Mouse (Mus musculus): ENCODE results near the gene Ankrd33b. TPM values are rescaled to one million over a fixed set of nuclear protein-coding genes. Genes with fewer than 3 reads are reported as not detected.

Ankrd33b gene
- polyA plus RNA-seq, 1 experiment from 2014 or later, result 0.20 TPM

GRCm38 (mm10) chr15:31258693-31259439, 108.7 kb downstream of the Ankrd33b start:
- 81% methylated on average over 18 of the region's 18 CpGs for WGBS
- Histone ChIP-seq H3K27me3 (no peaks in the 10 kb centered on the region), H3K9ac (replicated peaks) (no peak overlapping the region), H3K27ac (no peak overlapping the region), H3K4me3 (replicated peaks) (no peak overlapping the region), H3K9me3 (no peaks in the 10 kb centered on the region), H3K4me1 (replicated peaks) (peaks cover 13% of the 10 kb centered on the region), H3K4me2 (no peak overlapping the region), H3K36me3 (no peaks in the 10 kb centered on the region)
- no peak for ATAC-seq (ENCODE audit: insufficient number of reproducible peaks, insufficient read depth, low FRiP score, low TSS enrichment, low read depth)

GRCm38 (mm10) chr15:31258029-31258692, 109.4 kb downstream of the Ankrd33b start:
- Histone ChIP-seq H3K36me3 (no peaks in the 10 kb centered on the region), H3K9me3 (no peaks in the 10 kb centered on the region), H3K9ac (replicated peaks) (no peak overlapping the region), H3K27me3 (no peaks in the 10 kb centered on the region), H3K4me1 (replicated peaks) (peaks cover 13% of the 10 kb centered on the region), H3K4me3 (replicated peaks) (no peak overlapping the region), H3K27ac (no peak overlapping the region), H3K4me2 (no peak overlapping the region)
- 37% methylated on average over 21 of the region's 21 CpGs for WGBS
- no peak; the same call in 1 of the 2 replicates for ATAC-seq (ENCODE audit: insufficient number of reproducible peaks, insufficient read depth, low FRiP score, low TSS enrichment, low read depth)

DNA sequence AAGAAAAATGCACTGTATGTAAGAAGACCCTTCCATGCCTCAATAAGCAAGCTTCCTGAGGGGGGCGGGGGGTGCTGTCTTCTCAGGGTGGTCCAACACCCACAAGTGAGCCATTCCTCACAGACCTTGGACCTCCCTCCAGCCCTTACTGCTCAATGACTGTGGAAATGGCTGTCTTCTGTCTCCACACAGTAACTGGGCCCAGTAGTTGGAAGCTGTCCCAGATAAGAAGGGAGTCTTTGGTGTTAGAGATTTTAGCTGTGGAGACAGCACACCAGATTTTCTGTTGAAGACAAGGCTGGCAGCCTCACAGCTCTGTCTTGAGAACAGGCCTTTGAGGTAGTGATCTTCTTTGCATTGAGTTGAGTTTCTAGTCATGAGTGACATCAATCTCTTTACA, 110.2 kb downstream of the Ankrd33b start:
- 85% methylated on average over 1 of the region's 1 CpGs for WGBS
- Histone ChIP-seq H3K4me1 (replicated peaks) (peaks cover 13% of the 10 kb centered on the region), H3K36me3 (no peaks in the 10 kb centered on the region), H3K9me3 (no peaks in the 10 kb centered on the region), H3K9ac (replicated peaks) (no peak overlapping the region), H3K4me2 (no peak overlapping the region), H3K27me3 (no peaks in the 10 kb centered on the region), H3K27ac (no peak overlapping the region), H3K4me3 (replicated peaks) (no peak overlapping the region)
- ATAC-seq (ENCODE audit: insufficient number of reproducible peaks, insufficient read depth, low FRiP score, low TSS enrichment, low read depth), result no peak

GRCm38 (mm10) chr15:31255762-31256161, 111.8 kb downstream of the Ankrd33b start:
- no peak for ATAC-seq (ENCODE audit: insufficient number of reproducible peaks, insufficient read depth, low FRiP score, low TSS enrichment, low read depth)
- WGBS, result 81% methylated on average over 6 of the region's 6 CpGs

DNA sequence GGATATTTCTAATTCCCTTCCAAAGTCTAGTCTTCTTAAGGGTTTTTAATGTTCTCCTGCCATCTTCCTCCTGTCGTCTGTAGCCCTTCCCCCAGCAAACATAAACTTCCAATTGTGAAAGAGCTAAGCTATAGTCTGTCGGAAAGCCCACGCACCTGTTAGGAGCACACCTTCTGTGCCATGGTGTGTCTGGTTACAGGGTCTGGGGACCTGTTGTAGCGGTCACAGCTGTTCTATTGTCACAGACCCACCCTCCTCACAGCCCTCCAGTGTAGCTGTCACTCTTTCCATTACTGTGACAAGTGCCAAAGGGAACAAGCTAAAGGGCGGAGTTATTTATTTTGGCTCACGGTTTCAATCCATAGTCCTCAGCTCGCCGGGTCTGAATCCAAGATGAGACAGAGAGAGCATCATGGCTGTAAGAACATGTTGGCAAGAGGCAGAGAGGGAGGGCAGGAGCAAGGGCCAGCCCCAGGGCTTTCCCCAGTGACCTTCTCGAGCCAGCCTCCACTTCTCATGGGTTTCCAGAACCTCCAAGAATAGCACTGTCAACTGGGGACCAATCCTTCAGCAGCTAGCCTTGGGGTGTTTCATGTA, 112.5 kb downstream of the Ankrd33b start:
- H3K9ac ChIP-seq (replicated peaks), result no peak overlapping the region
- H3K9me3 ChIP-seq, result no peaks in the 10 kb centered on the region
- no peak overlapping the region for H3K4me3 ChIP-seq (replicated peaks)
- H3K27me3 ChIP-seq, result no peaks in the 10 kb centered on the region
- no peak for ATAC-seq (ENCODE audit: insufficient number of reproducible peaks, insufficient read depth, low FRiP score, low TSS enrichment, low read depth)
- H3K27ac ChIP-seq, result no peak overlapping the region
- H3K36me3 ChIP-seq, result no peaks in the 10 kb centered on the region
- WGBS, result 89% methylated on average over 9 of the region's 9 CpGs
- H3K4me2 ChIP-seq, result no peak overlapping the region
- peaks cover 26% of the 10 kb centered on the region for H3K4me1 ChIP-seq (replicated peaks)

More at GRCm38 (mm10) chr15:31255762-31256161, 111.8 kb downstream of the Ankrd33b start:
- H3K4me2 ChIP-seq, result no peak overlapping the region
- H3K9me3 ChIP-seq, result no peaks in the 10 kb centered on the region
- H3K4me1 ChIP-seq (replicated peaks), result peaks cover 19% of the 10 kb centered on the region
- no peak overlapping the region for H3K4me3 ChIP-seq (replicated peaks)
- no peaks in the 10 kb centered on the region for H3K36me3 ChIP-seq
- no peak overlapping the region for H3K9ac ChIP-seq (replicated peaks)
- H3K27me3 ChIP-seq, result no peaks in the 10 kb centered on the region
- no peak overlapping the region for H3K27ac ChIP-seq

GRCm38 (mm10) chr15:31253963-31254362, 113.6 kb downstream of the Ankrd33b start:
- peaks cover 36% of the 10 kb centered on the region for H3K4me1 ChIP-seq (replicated peaks)
- H3K4me3 ChIP-seq (replicated peaks), result no peak overlapping the region
- ATAC-seq (ENCODE audit: insufficient number of reproducible peaks, insufficient read depth, low FRiP score, low TSS enrichment, low read depth), result no peak
- H3K27me3 ChIP-seq, result no peaks in the 10 kb centered on the region
- H3K9me3 ChIP-seq, result no peaks in the 10 kb centered on the region
- no peaks in the 10 kb centered on the region for H3K36me3 ChIP-seq
- H3K9ac ChIP-seq (replicated peaks), result no peak overlapping the region
- 88% methylated on average over 4 of the region's 4 CpGs for WGBS
- no peak overlapping the region for H3K4me2 ChIP-seq
- H3K27ac ChIP-seq, result no peak overlapping the region

- WGBS, result 71% methylated on average over 8 of the region's 8 CpGs
- Histone ChIP-seq H3K27ac (no peak overlapping the region), H3K4me1 (replicated peaks) (peaks cover 38% of the 10 kb centered on the region), H3K36me3 (no peaks in the 10 kb centered on the region), H3K27me3 (no peaks in the 10 kb centered on the region), H3K9ac (replicated peaks) (no peak overlapping the region), H3K9me3 (no peaks in the 10 kb centered on the region), H3K4me3 (replicated peaks) (no peak overlapping the region), H3K4me2 (no peak overlapping the region)
- ATAC-seq (ENCODE audit: insufficient number of reproducible peaks, insufficient read depth, low FRiP score, low TSS enrichment, low read depth), result no peak
Observed at GRCm38 (mm10) chr15:31253380-31253779, 114.1 kb downstream of the Ankrd33b start.

DNA sequence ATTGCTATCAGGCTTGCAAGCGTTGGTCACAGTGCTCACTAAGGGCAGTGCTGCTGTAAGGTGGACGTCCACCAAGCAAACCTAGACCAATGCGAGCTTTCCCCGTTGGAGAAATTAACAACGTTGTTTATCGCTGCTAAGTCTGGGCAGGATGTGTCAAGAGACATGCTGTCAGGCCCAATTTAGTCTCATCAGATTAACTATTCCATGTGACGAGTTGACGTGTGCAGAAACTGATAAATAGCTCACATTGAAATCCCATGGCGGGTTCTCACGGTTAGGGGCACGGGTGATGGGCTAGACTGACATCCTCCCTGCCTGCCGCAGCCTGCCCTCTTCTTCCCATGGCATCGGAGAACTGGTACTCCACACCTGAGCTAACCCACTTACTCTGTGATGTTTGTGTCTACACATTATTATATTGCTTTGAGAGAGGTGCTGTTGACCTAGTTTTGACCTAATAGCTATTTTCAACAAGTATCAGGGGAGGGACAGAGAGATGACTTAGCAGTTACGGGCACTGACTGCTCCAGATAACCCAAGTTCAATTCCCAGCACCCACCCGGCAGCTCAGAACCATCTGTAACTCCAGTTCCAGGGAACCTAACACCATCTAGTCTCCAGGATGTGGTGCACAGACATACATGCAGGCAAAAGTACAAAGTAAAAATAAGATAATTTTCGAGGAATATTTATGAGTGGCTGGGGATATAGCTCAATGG, 114.8 kb downstream of the Ankrd33b start:
- H3K4me3 ChIP-seq (replicated peaks), result no peak overlapping the region
- no peaks in the 10 kb centered on the region for H3K36me3 ChIP-seq
- H3K9me3 ChIP-seq, result no peaks in the 10 kb centered on the region
- no peaks in the 10 kb centered on the region for H3K27me3 ChIP-seq
- H3K4me2 ChIP-seq, result no peak overlapping the region
- WGBS, result 87% methylated on average over 16 of the region's 16 CpGs
- no peak for ATAC-seq (ENCODE audit: insufficient number of reproducible peaks, insufficient read depth, low FRiP score, low TSS enrichment, low read depth)
- peaks cover 38% of the 10 kb centered on the region for H3K4me1 ChIP-seq (replicated peaks)
- no peak overlapping the region for H3K9ac ChIP-seq (replicated peaks)
- no peak overlapping the region for H3K27ac ChIP-seq

DNA sequence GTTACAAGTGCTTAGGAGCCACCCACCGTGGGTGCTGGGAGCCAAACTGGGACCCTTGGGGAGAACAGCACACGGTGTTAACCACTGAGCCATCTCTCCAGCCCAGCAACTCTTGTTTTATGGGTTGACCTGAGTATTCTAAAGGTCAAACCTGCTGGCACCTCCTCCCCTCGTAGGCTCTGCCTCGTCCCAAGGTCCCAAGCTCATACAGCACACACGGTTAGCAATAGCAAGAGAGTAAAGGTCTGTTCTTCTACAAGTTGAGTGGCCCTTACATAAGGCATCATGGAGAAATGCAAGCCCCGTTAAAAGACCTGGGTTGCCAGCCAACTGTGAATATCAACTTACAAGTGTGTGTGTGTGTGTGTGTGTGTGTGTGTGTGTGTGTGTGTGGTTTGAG, 116.3 kb downstream of the Ankrd33b start:
- WGBS, result 78% methylated on average over 6 of the region's 6 CpGs
- H3K9ac ChIP-seq (replicated peaks), result no peak overlapping the region
- H3K9me3 ChIP-seq, result no peaks in the 10 kb centered on the region
- H3K27me3 ChIP-seq, result no peaks in the 10 kb centered on the region
- peaks cover 46% of the 10 kb centered on the region for H3K4me1 ChIP-seq (replicated peaks)
- no peak overlapping the region for H3K4me3 ChIP-seq (replicated peaks)
- H3K4me2 ChIP-seq, result no peak overlapping the region
- no peaks in the 10 kb centered on the region for H3K36me3 ChIP-seq
- no peak overlapping the region for H3K27ac ChIP-seq
- no peak for ATAC-seq (ENCODE audit: insufficient number of reproducible peaks, insufficient read depth, low FRiP score, low TSS enrichment, low read depth)

DNA sequence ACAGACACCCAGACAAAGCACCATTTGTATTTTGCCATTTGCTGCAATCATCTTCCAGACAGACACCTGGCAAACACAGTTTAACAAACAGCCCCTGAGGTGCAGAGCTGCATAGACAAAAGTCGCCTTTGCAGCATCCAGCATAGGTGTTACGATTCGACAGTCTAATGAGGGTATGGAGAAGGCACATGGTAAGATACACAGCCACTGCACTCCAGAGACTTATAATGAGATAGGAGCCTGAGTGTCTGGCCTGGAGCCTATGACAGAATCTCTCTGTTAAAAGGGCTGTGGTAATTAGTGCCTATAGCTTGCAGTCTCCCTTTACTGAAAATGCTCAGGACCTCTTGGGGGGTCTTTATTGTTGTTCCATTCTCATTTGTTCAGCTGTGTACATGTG, 116.8 kb downstream of the Ankrd33b start:
- 64% methylated on average over 3 of the region's 3 CpGs for WGBS
- Histone ChIP-seq H3K4me2 (no peak overlapping the region), H3K36me3 (no peaks in the 10 kb centered on the region), H3K9me3 (no peaks in the 10 kb centered on the region), H3K4me3 (replicated peaks) (no peak overlapping the region), H3K27ac (no peak overlapping the region), H3K27me3 (no peaks in the 10 kb centered on the region), H3K9ac (replicated peaks) (no peak overlapping the region), H3K4me1 (replicated peaks) (peaks cover 46% of the 10 kb centered on the region)
- ATAC-seq (ENCODE audit: insufficient number of reproducible peaks, insufficient read depth, low FRiP score, low TSS enrichment, low read depth), result no peak

DNA sequence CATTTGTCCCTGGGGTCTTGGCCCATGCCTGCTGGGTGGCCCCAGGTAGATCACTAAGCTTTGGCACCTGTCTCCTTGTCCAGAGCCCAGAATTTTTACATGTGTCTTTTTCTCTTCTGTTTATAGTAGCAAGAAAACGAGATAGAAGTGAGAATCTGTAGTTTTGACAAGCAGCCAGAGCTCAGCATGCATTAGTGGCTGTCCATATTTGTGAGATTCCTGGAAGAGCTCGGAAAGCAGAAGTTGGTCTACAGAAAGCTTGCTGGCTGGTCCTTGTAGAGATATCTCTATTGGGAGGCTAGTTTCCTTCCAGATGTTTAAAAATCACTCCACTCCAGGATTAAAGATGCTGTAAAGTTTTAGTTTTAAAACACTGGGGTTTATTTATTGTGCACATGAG, 117.5 kb downstream of the Ankrd33b start:
- H3K9ac ChIP-seq (replicated peaks), result no peak overlapping the region
- H3K4me2 ChIP-seq, result no peak overlapping the region
- H3K36me3 ChIP-seq, result no peaks in the 10 kb centered on the region
- H3K4me3 ChIP-seq (replicated peaks), result no peak overlapping the region
- 77% methylated on average over 2 of the region's 2 CpGs for WGBS
- no peak for ATAC-seq (ENCODE audit: insufficient number of reproducible peaks, insufficient read depth, low FRiP score, low TSS enrichment, low read depth)
- H3K27ac ChIP-seq, result no peak overlapping the region; the same call in 1 of the 2 replicates
- H3K4me1 ChIP-seq (replicated peaks), result peaks cover 46% of the 10 kb centered on the region
- H3K27me3 ChIP-seq, result no peaks in the 10 kb centered on the region
- no peaks in the 10 kb centered on the region for H3K9me3 ChIP-seq

All from limb, embryonic 12.5 days (tissue).